Mouse (Mus musculus) small intestine, adult 2 months (tissue): ENCODE data around the gene Chd4.
A peak's percentile ranks its signal among the peaks of the same experiment; 100 is the strongest.
"Not testable (repeated sequence)": the region's sequence is repeated elsewhere in the genome, so short reads cannot be mapped to it uniquely, and the experiment has no call there.

Experiments
- CTCF ChIP-seq: fragments of 200-500 bp; IDR thresholded peaks from 2 replicates; pipeline ENCODE4 v1.5.1; 2012; ENCODE audit warnings: low read depth, mild to moderate bottlenecking, control low read depth, inconsistent platforms, low read length, moderate library complexity, mixed read lengths; ENCODE audit not compliant: insufficient replicate concordance, insufficient read length; ENCODE audit errors: extremely low read depth
- POLR2A ChIP-seq: fragments of 200-500 bp; IDR thresholded peaks from 2 replicates; pipeline ENCODE4 v1.6.1; 2012; ENCODE audit warnings: low read depth, mild to moderate bottlenecking, control low read depth, inconsistent platforms, low read length, moderate library complexity

GRCm38 (mm10) chr6:125161971-125162370 is 66.2 kb downstream of the Chd4 start:
- TF ChIP-seq CTCF: peak; percentile 12; the same call in 1 of the 2 replicates
- not testable (repeated sequence) for TF ChIP-seq POLR2A
